Mouse (Mus musculus): ENCODE measurements around the gene Wdr3. TPM values are rescaled to one million over a fixed set of nuclear protein-coding genes. Genes with fewer than 3 reads are reported as not detected.

Gene Wdr3
- total RNA-seq (2015; ENCODE audit: low replicate concordance) (9.8 and 10.7 TPM in 2 replicates), total RNA-seq (2017; ENCODE audit: low replicate concordance) (11.4 and 25.6 TPM in 2 replicates)

DNA sequence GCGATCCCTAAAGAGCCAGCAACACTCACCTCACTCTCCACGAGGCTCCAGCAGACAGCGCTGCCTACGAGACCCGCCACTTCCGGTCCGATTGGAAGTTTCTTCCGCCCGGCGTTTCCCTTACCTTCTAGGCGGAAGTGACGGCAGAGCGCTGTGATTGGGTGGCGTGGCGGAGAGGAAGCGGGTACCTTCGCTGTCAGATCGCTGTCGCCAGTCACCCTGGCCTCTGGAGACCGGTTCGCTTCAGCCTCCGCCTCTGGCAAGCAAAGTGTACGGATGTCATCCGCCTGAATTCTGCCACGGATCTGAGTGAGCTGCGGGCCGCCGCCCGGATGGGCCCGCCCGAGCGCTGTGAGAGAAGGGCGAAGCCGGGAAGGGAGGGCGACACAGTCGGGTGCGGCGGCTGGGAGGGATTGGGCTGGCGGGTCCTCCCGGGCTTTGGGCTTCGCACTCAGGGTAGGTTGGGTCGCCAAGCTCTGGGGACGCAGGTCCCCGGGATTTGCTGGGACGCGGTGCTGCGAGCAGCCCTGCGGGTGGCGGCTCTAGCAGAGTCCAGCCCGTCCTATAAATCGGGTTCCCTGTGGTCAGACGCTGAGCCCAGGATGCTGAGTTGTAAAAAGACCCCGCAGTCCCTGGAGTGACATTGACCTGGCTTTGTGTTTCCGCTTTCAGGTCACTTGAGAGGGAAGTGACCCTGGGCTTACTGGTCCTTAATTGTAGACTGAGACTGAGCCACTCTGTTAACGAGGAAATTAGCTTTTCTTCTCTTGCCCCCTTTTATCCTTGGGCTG is at the start of gene Wdr3, which contains the start of gene Gdap2:
Gene Wdr3, minus strand, starts transcription at position 93 of the 791 bp plus-strand sequence.
Gene Gdap2, plus strand, starts transcription at position 67 of the 791 bp plus-strand sequence.
- ATAC-seq (replicated peaks; ENCODE audit: low FRiP score, poor library complexity, severe bottlenecking) = peak; percentile 99

DNA sequence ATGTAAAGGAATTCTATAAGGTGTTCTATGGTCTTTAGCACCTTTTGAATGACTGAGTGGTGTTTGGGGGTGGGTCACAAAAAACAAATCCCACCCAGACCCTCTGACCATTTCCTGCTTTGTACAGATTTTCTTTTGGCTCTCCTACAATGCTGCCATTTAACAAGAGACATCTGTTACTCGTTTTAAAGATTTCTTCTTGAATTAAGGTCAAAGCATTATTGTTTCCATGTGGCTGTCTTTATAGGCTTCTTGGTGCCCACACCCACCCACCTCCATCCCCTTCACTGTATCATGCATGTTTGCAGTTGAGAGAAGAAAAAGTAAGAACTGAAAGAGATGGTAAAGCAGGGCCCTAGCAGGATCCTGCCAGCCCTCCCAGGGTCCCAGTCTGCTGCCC is 44.8 kb upstream of the Wdr3 start:
- ATAC-seq (replicated peaks; ENCODE audit: low FRiP score, poor library complexity, severe bottlenecking) = no peak

DNA sequence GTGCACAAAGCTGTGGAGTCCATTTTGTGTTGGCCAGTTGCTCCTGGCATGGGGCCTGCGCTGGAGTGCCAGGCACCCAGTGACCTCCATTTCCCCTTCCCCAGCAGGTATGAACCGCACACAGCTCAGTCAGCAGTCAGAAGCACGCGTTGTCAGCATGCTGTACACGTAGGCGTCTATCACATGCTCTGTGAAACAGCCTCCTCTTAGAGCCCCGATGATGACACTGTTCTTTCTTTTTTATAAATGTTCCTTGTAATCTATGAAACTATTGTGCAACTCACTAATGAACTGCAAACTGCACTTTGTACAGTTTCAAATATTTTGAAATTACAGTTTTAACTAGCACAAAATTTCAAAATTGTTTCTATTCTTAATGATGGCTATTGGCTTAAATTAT is 39.3 kb upstream of the Wdr3 start:
- ATAC-seq (replicated peaks; ENCODE audit: low FRiP score, poor library complexity, severe bottlenecking) = no peak

DNA sequence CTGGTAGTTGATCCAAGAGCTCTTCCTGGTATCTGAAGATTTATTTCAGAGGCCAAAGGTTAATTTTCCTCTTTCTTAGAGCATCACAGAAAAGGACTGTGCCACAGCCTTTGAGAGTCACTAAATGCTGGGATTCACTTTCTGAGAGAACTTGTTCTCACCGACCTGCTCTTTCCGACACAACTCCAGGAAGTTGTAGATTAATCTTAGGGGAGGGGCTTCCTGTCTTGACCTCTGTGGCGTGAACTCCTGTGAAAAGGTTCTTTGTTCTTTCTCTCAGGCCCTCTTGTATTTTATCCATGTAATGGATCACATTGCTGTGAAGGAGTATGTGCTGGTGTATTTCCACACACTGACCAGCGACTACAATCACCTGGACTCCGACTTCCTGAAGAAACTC is 32.0 kb upstream of the Wdr3 start:
- ATAC-seq (replicated peaks; ENCODE audit: low FRiP score, poor library complexity, severe bottlenecking) = no peak

DNA sequence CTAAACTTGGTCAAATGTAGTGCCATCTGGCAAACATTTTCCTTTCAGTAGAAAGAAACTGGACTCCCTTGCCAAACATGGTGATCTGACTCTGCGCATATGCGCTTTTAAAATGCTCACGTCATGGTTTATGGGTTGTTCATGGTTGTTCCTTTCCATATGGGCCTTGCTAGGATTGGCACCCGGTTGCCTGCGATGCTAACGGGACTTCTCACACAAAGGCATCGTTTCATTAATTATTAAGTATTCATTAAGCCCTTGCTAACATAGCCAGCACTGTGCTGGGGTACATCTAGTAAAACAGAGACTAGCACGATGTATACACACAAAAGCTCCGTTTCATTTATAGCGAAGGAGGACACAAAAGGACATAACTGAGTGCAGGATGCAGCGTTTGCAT is 27.7 kb upstream of the Wdr3 start:
- ATAC-seq (replicated peaks; ENCODE audit: low FRiP score, poor library complexity, severe bottlenecking) = no peak

DNA sequence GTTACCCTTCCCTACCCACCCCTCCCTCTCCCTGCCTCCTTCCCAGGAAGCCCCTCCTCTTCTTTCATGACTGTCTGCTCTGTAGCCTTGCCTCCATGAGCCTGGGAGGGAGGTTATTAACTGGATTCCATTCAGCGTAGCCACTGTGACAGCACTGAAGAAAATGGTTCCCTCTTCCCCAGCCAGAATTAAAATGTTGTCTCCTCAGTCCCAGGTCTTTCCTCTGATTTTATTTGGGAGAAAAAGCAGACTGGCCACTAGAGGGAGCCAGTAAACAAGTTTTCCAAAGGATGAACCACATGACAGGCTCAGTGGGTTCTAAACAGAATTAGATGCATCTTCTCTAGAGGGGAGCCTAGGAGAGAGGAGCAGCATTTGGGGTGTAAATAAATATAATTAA is 27.2 kb upstream of the Wdr3 start:
- peak; percentile 69 for ATAC-seq (replicated peaks; ENCODE audit: low FRiP score, poor library complexity, severe bottlenecking)

DNA sequence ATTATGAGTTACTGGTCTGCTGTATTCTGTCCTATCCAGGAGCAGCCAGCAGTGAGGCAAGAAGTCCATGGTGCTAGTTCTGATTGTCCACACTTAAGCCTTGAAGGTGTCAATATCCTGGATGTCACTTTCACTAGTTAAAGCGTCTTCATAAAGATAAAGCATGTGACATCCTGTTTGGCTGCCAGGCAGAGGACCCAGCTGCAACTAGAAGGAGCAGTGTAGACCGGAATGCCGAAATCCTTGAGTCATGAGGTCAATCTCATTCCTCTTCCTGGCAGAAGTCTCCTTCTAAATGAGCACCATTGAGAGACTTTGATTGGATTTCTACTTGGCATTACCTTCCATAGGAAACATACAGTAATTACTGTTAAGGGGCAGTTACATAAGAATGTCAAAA is 18.3 kb upstream of the Wdr3 start:
- no peak for ATAC-seq (replicated peaks; ENCODE audit: low FRiP score, poor library complexity, severe bottlenecking)

DNA sequence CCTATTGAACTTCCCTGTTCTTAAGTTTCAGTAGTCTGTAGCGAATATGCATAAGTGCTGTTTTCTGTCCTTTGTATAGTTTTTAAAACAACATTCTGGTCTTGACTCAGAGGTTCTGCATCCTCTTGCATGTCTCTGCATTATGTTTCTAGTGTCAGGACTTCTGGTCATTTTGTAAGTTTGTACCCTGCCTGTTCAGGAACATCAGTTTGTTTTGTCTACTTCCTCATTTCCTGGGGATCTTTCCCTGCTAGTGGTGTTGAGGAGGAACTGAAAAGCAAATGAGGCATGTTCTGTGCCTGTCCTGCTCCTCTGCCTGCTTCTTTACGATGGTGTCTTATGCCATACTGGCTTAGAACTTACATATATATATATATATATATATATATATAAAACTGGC is 13.8 kb upstream of the Wdr3 start:
- no peak for ATAC-seq (replicated peaks; ENCODE audit: low FRiP score, poor library complexity, severe bottlenecking)

DNA sequence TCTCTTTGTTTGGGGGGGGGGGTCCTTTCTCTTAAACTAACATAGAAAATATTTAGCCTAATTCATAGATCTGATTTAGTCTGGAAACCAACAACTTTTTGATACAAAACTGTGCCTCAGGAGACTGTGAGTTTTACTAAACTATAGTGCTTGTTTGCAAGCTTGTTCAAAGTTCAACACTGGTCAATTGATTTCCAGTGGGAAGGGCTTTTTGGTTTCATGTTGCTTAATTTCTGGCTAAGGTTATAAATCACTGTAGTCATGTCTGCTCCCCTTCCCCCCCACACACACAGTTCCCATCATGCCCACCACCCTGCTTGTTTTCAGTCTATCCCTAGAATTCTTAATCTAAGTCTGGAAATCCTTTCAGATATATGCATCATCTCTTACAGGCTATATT is 2.8 kb upstream of the Wdr3 start:
- ATAC-seq (replicated peaks; ENCODE audit: low FRiP score, poor library complexity, severe bottlenecking) = no peak

DNA sequence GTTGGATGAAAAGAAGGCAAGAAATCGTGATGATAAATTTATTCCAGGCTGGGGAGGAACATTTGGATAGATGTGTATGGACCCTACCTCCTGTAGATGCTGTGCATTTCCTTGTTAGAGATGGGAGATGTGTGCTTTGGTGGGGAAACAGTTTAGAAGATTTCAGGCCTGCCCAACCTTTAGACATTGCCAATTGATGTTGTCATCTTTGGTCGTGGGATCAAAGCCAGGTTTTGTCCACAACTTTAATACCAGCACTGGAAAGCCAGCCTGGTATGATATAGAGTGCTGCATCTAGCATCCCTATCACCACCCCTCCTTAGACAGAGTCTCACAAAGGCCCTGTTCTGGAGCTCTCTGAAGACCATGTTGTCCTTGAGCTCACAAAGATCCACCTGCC is 1.3 kb upstream of the Wdr3 start:
- no peak for ATAC-seq (replicated peaks; ENCODE audit: low FRiP score, poor library complexity, severe bottlenecking)

DNA sequence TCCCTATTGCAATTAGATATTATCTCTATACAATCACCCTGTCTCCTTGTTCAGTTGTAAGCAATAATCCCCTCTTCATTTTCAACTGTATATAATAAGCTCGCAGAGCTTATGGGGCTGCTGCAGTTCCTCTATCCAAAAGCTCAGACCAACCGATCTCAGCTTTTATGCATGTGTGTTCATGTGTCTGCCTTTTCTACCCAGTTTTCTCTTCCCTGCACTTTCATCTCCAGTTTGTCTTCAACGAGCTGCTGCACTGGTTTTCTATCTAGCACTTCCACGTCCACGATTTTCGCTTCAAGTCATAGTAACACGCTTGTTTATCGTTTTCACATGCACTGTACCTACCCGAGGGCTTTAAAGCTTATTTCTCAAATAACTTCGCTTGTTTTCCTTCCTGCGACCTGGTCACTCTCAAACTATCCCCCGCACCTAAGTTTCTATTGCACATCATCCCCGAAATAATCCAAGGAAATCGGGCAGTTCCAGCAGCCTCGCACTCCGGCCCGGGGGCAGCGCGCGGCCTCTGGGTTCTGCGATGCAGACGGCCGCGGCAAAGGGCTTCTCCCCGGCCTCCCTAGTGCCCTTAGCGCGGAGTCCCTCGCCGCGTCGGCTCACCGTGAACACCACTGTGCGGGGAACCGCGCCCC is 417 bp downstream of the Wdr3 start:
- ATAC-seq (replicated peaks; ENCODE audit: low FRiP score, poor library complexity, severe bottlenecking) = no peak

DNA sequence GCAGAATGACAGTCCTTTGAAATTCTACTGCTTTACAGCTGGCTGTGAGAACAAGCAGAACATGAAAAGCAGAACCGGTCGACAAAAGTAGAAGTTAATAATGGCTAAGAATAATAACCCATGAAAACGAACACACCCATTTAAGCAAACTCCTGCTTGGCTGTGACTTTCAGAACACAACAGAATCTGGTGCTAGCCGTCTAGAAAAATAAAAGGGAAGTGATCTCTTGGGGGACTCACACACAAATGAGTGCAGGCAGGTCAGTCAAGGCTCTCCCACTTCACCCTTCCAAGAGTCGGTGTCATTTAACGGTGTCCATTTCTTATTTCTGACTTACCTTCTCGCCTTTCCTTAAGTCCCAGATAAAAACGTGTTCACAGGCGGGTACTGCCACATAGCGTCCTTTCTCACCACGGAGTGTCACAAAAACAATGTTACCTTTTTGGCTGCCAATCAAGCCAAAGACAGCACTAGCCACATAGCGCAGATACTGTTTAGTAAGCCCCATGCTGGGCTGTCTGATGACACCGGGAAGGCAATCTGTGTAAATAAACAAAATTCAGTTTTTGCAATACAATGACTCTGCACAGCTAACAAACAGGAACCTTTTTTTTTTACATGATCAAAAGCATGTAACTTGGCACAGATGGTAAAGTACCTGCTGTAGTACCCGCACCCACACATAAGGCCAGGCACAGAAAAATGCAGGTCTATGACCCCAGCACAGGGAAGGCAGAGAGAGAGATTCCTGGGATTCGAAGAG is 1.3 kb downstream of the Wdr3 start:
- ATAC-seq (replicated peaks; ENCODE audit: low FRiP score, poor library complexity, severe bottlenecking) = no peak

DNA sequence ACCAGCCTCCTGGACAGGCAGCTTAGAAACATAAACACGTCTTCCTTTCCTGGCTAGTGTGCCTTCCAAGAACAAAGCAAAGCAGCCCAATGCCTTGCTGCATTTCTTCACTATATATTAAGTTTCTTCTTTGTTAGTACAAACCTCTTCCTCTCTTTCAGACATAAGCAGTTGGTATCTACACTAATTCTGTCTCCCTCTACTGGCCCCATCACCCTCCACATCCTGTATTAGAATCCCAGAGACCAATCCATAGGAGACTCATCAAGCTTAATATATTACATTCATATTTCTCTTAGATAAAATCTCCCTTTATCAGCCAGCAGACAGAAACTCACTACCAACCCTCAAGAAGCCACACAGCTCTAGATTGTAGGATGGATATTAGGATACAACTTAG is 39.8 kb downstream of the Wdr3 start:
- no peak for ATAC-seq (replicated peaks; ENCODE audit: low FRiP score, poor library complexity, severe bottlenecking)

DNA sequence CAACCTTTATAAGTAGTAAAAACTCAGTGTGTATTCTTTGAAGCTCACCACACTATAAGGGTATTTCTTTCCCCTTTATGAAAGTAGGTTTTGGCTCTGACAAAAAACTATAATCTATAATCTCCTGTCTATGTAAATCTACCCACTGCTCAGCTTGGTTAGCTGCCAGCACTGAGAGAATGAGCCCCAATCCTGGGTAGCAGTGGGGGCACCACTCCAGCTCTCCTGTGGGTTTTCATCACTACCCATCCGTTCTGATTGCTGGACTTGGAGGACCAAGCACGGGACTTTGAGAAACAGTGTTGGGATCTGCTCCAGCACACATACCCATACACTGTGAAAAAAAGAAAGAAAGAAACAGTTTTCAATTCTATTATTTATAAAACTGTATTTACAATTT is 40.2 kb downstream of the Wdr3 start:
- ATAC-seq (replicated peaks; ENCODE audit: low FRiP score, poor library complexity, severe bottlenecking) = no peak

DNA sequence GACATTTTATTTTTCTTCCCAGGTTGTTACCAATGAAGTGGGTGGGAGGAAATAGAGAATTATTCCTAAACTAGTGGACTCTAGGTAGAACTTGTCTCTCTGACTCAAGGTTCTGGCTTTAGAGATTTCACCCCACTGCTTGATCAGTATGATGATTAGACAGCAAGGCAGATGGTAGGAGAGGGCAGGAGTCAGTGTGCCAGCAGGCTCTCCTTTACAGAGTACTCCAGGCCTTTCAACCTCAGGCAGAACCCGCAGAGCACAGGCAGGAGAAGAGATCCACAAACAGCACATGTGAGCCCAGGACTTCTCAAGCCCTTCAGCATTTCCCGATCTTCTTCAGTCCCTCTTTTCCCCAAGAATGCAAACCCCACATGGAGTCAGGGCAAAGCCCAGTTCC is 43.5 kb downstream of the Wdr3 start:
- ATAC-seq (replicated peaks; ENCODE audit: low FRiP score, poor library complexity, severe bottlenecking) = no peak

DNA sequence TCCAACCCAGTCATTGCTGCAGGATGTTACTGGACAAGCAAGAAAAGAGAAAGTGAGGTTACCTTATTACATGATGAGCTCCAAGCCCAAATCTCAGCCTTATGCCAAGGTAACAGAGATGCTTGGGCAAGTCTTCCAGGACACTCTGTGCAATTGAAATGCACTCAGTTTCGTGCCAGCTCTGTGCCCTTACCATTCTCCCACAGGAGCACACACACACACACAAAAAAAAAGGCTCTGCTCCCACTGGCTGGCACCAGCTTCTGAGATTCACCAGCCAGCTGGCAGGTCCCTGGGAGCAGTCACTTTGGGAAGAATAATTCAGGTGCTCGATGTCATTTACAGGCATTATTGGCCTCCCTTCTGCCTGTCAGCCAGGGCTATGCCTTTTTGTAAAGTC is 55.5 kb downstream of the Wdr3 start:
- ATAC-seq (replicated peaks; ENCODE audit: low FRiP score, poor library complexity, severe bottlenecking) = no peak

DNA sequence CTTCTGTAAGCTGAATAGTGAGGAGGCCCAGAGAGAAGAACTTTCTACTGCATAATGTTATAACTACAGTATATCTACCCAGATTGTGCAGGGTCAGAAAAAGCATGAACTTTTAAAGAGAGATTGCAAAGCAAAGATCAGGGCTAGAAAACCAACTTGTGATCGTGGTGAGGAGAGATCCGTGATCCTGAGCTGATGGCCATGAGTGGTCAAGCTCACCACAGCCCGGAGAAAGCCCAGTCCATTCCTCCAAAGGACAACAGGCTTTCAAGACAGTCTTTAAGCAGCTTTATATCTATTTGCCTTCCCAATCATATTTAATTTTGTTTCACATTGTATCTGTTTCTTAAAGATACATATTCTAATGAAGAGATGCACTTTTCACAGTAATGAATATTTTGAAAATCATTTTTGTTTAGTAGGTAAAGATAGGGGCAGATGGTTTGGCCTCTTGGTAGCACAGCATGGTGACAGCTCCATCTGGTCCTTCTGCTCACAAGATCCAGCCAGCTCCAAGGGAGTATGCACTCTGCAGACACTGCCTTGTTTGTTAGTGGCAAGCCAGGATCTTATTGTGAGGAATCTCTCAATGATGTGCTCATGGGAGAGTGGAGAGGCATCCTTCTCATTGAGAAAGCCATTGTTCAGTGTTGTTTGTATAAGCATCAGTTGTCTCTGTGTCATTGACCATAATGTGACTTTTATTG is 59.7 kb downstream of the Wdr3 start:
- no peak for ATAC-seq (replicated peaks; ENCODE audit: low FRiP score, poor library complexity, severe bottlenecking)
